Mouse (Mus musculus) intestine, embryonic 14.5 days (tissue): ENCODE data around the gene Olfr728. TPM values are rescaled to one million over a fixed set of nuclear protein-coding genes. Genes with fewer than 3 reads are reported as not detected.

ENCODE experiments used
- ATAC-seq: fragments of 200-750 bp; cut with Nextera tagmentation; replicated peaks from 2 replicates; pipeline ENCODE4 v1.8.0; 2017; ENCODE audit warnings: low read depth, moderate number of reproducible peaks, moderate TSS enrichment, moderate library complexity; ENCODE audit not compliant: low FRiP score, low TSS enrichment
- DNase-seq: peaks from one replicate; pipeline ENCODE4 v3.0.0-alpha.2; 2018; ENCODE audit warnings: low spot score
- H3K27ac ChIP-seq: fragments of 300-500 bp; sonication (generic); 2 replicates; pipeline ENCODE4 v1.5.1; 2014; ENCODE audit warnings: low read depth, mild to moderate bottlenecking, control low read depth
- H3K27me3 ChIP-seq: fragments of 300-500 bp; sonication (generic); replicated peaks from 2 replicates; pipeline ENCODE4 v1.6.1; 2014; ENCODE audit warnings: low read length, control low read depth; ENCODE audit not compliant: control insufficient read depth, insufficient read depth
- H3K36me3 ChIP-seq: fragments of 300-500 bp; sonication (generic); 2 replicates; pipeline ENCODE4 v1.6.1; 2014; ENCODE audit warnings: low read length, control low read depth; ENCODE audit not compliant: control insufficient read depth, insufficient read depth
- H3K4me1 ChIP-seq: fragments of 300-500 bp; sonication (generic); replicated peaks from 2 replicates; pipeline ENCODE4 v1.6.1; 2014; ENCODE audit warnings: low read length, control low read depth, mixed read lengths; ENCODE audit not compliant: control insufficient read depth, insufficient read depth
- H3K4me2 ChIP-seq: fragments of 300-500 bp; sonication (generic); 2 replicates; pipeline ENCODE4 v1.6.1; 2014; ENCODE audit warnings: low read length
- H3K4me3 ChIP-seq: fragments of 300-500 bp; sonication (generic); 2 replicates; pipeline ENCODE4 v1.5.1; 2014; ENCODE audit warnings: low read depth, low read length, control low read depth, mixed read lengths
- H3K9ac ChIP-seq: fragments of 300-500 bp; sonication (generic); 2 replicates; pipeline ENCODE4 v1.6.1; 2014; ENCODE audit warnings: mild to moderate bottlenecking, low read length
- H3K9me3 ChIP-seq: fragments of 300-500 bp; sonication (generic); 2 replicates; pipeline ENCODE4 v1.6.1; 2016; ENCODE audit warnings: low read length, control low read depth; ENCODE audit not compliant: control insufficient read depth
- WGBS: fragments of 180-500 bp; shearing (Covaris S2); extraction: QIAGEN DNeasy Blood & Tissue Kit; methylation state at CpG from one replicate; pipeline ENCODE4 v1.1.7; 2014; 5-methylcytosine and 5-hydroxymethylcytosine counted together
- polyA plus RNA-seq: library from polyadenylated mRNA; unstranded; fragments of >200 nt; fragmentation: Nextera tagmentation; extraction: Ambion mirVana; gene quantifications from 2 replicates; pipeline ENCODE4 v1.2.1, GENCODE M21; 2014

The Olfr728 gene
- polyA plus RNA-seq = not detected in 2 replicates

GRCm38 (mm10) chr14:50142580-50142979 lies at the start of gene Olfr728:
Olfr728 (minus strand) TSS chr14:50142680.
- no peak within 1 kb of the TSS for H3K27ac ChIP-seq
- H3K4me3 ChIP-seq = no peak within 1 kb of the TSS
- H3K36me3 ChIP-seq = no peaks in the 10 kb centered on the region
- H3K4me1 ChIP-seq = no peaks in the 10 kb centered on the region
- ATAC-seq = no peak
- no peak for DNase-seq
- no peak within 1 kb of the TSS for H3K4me2 ChIP-seq
- H3K9ac ChIP-seq = no peak within 1 kb of the TSS
- H3K9me3 ChIP-seq = no peaks in the 10 kb centered on the region
- no peaks in the 10 kb centered on the region for H3K27me3 ChIP-seq
- WGBS = 81% methylated on average over 5 of the region's 5 CpGs

- no peaks in the 10 kb centered on the region for H3K36me3 ChIP-seq
- no peak within 1 kb of the TSS for H3K4me3 ChIP-seq
- no peak for ATAC-seq
- H3K27me3 ChIP-seq = no peaks in the 10 kb centered on the region
- H3K4me1 ChIP-seq = no peaks in the 10 kb centered on the region
- H3K9me3 ChIP-seq = no peaks in the 10 kb centered on the region
- H3K9ac ChIP-seq = no peak within 1 kb of the TSS
- 34% methylated on average over 1 of the region's 1 CpGs for WGBS
- H3K27ac ChIP-seq = no peak within 1 kb of the TSS
- DNase-seq = no peak
- H3K4me2 ChIP-seq = no peak within 1 kb of the TSS
Measured at GRCm38 (mm10) chr14:50188098-50188497, 45.6 kb upstream of the Olfr728 start, which contains the start of gene Olfr730. Olfr730 (minus strand) TSS chr14:50188198.

- Histone ChIP-seq H3K4me3 (no peak within 1 kb of the TSS), H3K4me1 (no peaks in the 10 kb centered on the region), H3K36me3 (no peaks in the 10 kb centered on the region), H3K4me2 (no peak within 1 kb of the TSS), H3K9ac (no peak within 1 kb of the TSS), H3K9me3 (no peaks in the 10 kb centered on the region), H3K27me3 (no peaks in the 10 kb centered on the region), H3K27ac (no peak within 1 kb of the TSS)
- ATAC-seq = no peak
- no peak for DNase-seq
Measured at GRCm38 (mm10) chr14:50152810-50153209, 10.3 kb upstream of the Olfr728 start, which contains the start of gene Olfr729. Olfr729 (minus strand) TSS chr14:50152910.

- Histone ChIP-seq H3K36me3 (no peaks in the 10 kb centered on the region), H3K9me3 (no peaks in the 10 kb centered on the region), H3K27me3 (no peaks in the 10 kb centered on the region), H3K4me1 (no peaks in the 10 kb centered on the region), H3K27ac (no peak within 1 kb of the TSS), H3K4me3 (no peak within 1 kb of the TSS), H3K9ac (no peak within 1 kb of the TSS), H3K4me2 (no peak within 1 kb of the TSS)
- no peak for ATAC-seq
- no peak for DNase-seq
- 85% methylated on average over 1 of the region's 1 CpGs for WGBS
Measured at GRCm38 (mm10) chr14:50122886-50123285, 19.6 kb downstream of the Olfr728 start, which contains the start of gene Olfr727. Olfr727 (plus strand) TSS chr14:50123186.

- Histone ChIP-seq H3K9me3 (no peaks in the 10 kb centered on the region), H3K27ac (no peak within 1 kb of the TSS), H3K27me3 (no peaks in the 10 kb centered on the region), H3K4me2 (no peak within 1 kb of the TSS), H3K4me1 (no peaks in the 10 kb centered on the region), H3K36me3 (no peaks in the 10 kb centered on the region), H3K4me3 (no peak within 1 kb of the TSS), H3K9ac (no peak within 1 kb of the TSS)
- no peak for ATAC-seq
- WGBS = 88% methylated on average over 1 of the region's 1 CpGs
- DNase-seq = no peak
Measured at GRCm38 (mm10) chr14:50090853-50091252, 51.6 kb downstream of the Olfr728 start, which contains the start of gene Olfr726. Olfr726 (minus strand) TSS chr14:50090953.

Other genes with a start within 250 kb of the Olfr728 start
- gene Olfr722, start 240.7 kb downstream of the Olfr728 start, polyA plus RNA-seq = not detected in 2 replicates
- not detected in 2 replicates for gene Olfr723, start 210.9 kb downstream of the Olfr728 start, polyA plus RNA-seq
- not detected in 2 replicates for gene Olfr724, start 179.4 kb downstream of the Olfr728 start, polyA plus RNA-seq
- gene Olfr725, start 102.3 kb downstream of the Olfr728 start, polyA plus RNA-seq = not detected in 2 replicates
- not detected in 2 replicates for gene Olfr726, start 51.7 kb downstream of the Olfr728 start, polyA plus RNA-seq
- gene Olfr727, start 19.5 kb downstream of the Olfr728 start, polyA plus RNA-seq = not detected in 2 replicates
- not detected in 2 replicates for gene Olfr729, start 10.2 kb upstream of the Olfr728 start, polyA plus RNA-seq
- gene Olfr730, start 45.5 kb upstream of the Olfr728 start, polyA plus RNA-seq = not detected in 2 replicates
- gene Olfr731, start 99.2 kb upstream of the Olfr728 start, polyA plus RNA-seq = not detected in 2 replicates
- gene Olfr732, start 141.5 kb upstream of the Olfr728 start, polyA plus RNA-seq = not detected in 2 replicates
- not detected in 2 replicates for gene Olfr733, start 158.8 kb upstream of the Olfr728 start, polyA plus RNA-seq
- gene Olfr734, start 184.1 kb upstream of the Olfr728 start, polyA plus RNA-seq = not detected in 2 replicates
- gene Olfr735, start 206.2 kb upstream of the Olfr728 start, polyA plus RNA-seq = not detected in 2 replicates
- not detected in 2 replicates for gene Tlr11, start 215.2 kb upstream of the Olfr728 start, polyA plus RNA-seq
- not detected in 2 replicates for gene Olfr736, start 238.5 kb upstream of the Olfr728 start, polyA plus RNA-seq